Mouse (Mus musculus) gastrocnemius, adult 18-20 months (tissue): Measurements from ENCODE around the gene Tcp11. TPM values are rescaled to one million over a fixed set of nuclear protein-coding genes. Genes with fewer than 3 reads are reported as not detected.
A peak's percentile ranks its signal among the peaks of the same experiment; 100 is the strongest.

Source experiments
- DNase-seq: peaks from one replicate; pipeline ENCODE4 v3.0.0; 2021; ENCODE audit warnings: low spot score
- total RNA-seq, 2 experiments: library from RNA; stranded (reverse); gene quantifications; 2 replicates each; pipeline ENCODE4 v1.2.3; 2021

The Tcp11 gene
- total RNA-seq, 2 experiments from 2014 or later: not detected

DNA sequence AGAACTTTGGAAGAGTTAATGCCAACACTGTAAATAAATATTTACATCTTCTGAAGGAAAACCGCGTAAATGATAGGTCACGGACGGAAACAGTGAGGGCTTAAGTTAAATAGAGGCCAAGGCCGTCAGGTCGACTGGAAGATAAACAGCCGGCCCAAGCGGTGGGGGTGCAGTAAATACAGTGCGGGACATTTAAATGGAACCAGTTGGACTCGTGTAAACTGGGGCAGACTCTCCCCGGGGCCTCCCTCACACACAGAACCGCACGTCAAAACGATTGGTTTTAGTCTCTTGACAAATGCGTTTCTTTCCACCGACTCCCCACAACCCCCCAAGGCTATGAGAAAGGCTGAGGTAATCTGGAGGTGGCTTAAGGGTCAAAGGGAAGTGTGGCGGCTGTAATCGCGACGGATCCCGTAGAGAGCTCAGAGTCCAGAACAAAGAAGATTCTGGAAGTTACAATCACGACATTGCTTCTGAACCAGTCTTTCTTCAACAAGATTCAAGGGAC is 4.0 kb upstream of the Tcp11 start:
- no peak for DNase-seq

DNA sequence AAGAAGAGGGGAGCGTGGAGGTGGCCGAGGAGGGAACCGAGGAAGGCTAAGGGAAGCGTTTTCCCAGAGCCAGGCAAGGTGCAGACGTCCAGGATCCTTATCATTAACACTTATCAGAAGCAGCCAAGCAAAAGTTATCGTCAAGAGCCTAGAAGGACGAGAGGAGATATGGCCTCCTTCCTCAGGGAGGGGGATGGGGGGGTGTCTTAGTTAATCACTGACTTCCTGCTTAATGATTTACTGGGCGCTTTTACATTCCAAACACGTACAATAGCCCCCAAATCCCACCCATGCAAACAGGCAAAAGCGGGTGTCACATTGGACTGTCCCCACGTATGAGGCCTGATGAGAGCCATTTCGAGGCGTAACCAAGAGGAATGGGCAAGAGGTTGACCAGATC is 2.4 kb upstream of the Tcp11 start:
- no peak for DNase-seq

DNA sequence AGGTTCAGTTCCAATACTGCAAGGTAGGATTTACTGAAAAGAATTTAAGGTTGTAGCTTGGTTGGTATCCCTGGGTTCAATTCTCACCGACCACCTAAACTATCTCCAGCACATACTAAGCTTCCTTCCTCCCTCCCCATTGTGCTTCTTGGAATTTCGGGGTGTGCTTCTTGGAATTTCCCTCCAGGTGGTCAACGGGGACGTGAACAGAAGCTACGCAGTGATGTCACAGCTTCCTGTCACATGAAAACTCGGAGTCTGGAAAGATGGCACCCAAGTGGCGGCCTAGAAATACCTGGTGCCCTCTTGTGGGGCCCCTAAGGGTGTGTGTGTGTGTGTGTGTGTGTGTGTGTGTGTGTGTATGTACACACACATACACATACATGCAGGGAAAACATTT is 1.4 kb upstream of the Tcp11 start:
- no peak for DNase-seq

DNA sequence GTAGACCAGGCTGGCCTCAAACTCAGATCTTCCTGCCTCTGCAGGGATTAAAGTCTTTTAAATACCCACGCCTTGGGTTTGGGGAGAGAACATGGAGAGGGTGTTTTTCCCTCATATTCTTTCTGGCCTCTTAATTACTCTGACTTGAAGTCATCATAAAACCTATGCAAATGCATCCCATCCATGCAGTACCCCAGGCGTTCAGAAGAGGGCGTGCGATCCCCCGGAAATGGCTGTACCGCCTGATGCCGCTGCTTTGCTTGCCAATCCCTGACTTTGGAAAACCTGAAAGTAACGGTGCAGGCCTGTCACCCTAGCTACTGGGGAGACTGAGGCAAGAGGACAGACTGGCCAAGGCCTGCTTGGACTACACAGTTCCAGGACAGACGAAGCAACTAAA is 946 bp upstream of the Tcp11 start:
- peak; percentile 20 for DNase-seq

DNA sequence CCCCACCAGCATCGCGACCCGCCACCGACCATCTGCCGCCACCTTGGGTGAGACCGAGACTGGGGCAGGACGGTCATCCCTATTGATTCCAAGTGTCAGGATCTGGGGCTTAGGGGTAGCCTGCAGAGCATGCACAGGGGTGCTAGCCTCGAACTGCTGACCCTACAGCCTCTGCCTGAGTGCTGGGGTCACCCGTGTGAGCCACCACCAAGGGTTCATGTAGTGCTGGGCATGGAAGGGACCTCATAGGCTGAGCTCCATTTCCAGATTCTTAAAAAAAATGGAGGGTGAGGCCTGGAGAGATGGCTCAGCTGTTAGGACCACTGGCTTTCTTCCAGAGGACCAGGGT is 352 bp upstream of the Tcp11 start:
- no peak for DNase-seq

DNA sequence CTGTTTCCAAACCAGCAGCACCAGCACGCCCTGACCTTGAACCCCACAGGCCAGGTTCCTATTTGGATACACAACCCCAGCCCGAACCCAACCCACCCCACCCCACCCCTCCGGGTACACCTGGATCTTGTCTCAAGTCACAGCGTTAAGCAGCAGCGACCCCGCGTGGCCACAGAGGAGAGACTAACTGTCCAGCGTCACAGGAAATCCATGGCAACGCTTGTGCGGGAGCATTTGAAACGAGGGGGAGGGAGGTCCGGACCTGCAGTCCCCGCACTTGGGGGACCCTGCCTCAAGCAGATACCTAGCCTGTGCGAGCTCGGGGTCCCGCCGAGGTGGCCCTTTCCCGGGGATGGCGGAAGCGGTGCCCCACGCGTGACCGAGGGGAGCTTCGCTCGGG is 821 bp downstream of the Tcp11 start:
- peak; percentile 77 for DNase-seq

DNA sequence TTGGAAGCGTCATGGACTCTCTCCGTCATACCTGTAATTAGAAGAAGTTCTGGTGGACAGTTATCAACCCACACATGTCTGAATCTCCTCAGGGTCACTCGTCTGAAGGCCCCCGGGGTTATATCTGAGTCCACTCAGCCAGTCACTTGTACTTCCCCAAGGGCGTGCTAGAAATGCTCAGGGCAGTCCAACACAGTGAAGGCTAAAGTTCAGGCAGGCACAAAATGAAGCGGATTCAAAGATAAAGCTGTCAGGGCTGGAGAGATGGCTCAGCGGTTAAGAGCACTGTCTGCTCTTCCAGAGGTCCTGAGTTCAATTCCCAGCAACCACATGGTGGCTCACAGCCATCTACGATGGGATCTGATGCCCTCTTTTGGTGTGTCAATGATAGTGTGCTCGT is 2.4 kb downstream of the Tcp11 start:
- DNase-seq: no peak

DNA sequence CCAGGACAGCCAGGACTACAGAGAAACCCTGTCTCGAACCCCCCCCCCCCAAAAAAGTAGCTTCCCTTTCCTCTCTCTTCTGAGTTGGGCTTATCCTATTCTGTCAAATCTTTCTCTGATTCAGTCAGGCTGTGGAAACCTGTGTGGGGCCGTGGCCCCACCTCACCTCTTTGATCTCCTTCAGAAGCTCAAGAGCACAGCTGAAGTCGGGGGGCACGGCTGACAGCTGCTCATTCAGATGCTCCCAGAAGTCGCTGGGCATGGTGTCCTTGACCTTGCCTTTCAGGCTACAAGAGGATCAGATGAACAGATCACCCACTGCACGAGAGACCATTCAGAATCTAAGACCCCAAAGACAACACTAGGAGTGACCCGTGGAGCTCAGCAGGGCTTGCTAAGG is 6.0 kb downstream of the Tcp11 start:
- no peak for DNase-seq

DNA sequence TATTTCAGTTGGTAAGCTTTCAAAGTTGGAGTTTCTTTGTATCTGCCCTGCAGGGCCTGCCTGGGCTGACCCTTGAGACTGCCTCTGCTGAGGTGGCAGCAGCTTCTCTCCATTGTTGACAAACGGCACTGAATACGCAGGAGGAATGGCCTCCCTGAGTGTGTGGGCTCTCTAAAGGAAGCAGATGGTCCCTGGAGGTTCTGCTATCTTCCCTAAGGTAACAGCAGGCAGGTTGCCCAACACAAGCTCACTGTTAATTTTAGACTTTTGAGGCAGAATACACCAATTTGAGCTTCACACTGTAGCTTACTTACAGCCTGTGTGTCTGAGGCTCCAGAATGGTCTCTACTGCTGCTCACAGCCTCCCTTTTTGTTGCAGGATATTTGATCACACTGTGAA is 7.7 kb downstream of the Tcp11 start:
- DNase-seq: no peak

DNA sequence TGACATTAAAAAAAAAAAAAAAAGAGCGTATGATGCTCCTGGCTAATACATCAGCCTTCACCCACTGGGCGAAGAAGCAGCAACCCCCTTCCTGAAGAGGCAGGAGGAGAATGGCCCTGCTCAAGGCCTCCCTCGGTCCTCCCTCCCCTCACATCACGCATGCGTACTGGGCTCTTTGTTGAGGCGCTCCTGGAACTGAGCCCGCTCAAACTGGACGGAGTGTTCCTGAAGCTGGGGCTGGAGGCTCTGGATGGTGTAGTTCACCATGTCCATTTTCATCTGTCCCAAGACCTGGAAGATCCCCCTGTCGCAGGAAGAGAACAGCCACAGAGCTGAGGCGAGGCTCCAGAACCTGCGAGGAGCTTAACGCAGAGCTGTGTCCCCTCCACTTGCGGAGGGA is 10.2 kb downstream of the Tcp11 start:
- DNase-seq: no peak

DNA sequence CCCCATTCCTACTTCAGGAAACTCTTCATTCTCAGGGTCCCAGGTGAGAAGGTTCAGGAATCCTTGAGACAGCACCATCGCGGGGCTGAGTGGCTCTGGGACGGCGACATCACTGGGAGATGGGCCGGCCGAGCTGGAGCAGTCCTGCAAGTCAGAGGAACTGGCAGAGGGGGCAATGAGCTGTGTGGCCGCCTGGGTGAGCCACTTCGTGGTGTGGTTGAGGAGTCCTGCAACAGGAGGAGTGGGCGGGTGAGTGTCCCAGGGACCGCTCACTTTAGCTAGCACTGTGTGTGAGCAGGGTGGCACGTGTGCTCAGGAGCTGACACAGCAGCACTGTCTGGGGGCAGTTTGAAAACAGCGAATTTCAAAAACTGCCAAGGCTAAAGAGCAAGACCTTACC is 11.0 kb downstream of the Tcp11 start:
- no peak for DNase-seq

DNA sequence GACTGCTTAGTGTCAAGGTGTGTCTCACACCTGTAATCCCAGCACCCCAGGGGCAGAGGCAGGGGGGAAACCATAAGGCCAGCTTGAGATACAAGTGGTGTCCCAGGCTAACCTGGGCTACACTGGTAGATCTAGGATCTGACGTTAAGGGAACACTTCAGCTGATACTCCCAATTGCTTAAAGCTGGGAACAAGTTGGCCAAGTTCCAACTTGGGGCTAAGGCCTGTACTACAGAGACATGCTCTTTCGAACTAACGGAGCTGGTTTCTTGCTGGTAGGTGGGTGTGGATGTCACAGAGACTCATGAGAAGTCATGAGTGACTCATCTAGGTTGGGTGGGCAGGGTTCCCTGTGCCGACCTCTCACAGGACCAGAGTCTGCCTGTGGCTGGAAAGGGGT is 13.1 kb downstream of the Tcp11 start:
- no peak for DNase-seq

DNA sequence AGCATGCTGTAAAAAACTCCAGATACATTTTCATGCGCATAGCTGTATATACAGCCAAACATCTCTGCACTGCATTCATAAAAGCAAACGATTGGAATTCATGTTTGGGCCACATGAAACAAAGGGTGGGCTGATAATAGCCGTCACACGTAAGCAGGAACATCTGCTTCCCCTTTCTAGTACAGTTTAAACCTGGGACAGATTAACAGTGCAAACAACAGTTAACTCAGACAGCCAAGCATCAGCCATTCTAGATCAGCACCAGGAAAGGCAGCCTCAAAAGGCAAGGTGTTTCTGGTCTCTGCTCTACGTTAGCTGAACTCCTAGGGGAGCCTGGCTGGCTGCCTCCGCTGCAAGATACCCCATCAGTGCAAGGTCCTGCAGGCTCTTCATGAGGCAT is 17.3 kb downstream of the Tcp11 start:
- no peak for DNase-seq

DNA sequence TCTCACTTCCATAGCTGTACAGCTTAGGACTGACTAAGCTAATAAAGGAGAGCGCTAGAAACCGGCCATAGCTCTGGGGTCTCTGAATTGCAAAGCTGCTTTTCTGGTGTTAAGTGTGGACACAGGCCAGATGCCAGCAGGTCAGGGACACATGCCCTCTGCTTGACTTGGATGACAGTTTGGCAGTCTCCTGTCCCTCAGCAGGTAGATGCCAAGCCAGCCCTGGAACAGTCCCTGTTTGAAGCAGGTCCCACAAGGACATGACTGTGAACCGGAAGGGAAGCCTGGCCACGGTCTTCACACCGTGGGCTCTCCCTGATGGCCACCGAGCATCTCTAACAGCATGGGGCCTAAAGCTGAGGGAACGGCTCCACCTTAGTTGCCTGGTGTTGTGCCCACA is 17.7 kb downstream of the Tcp11 start:
- no peak for DNase-seq

DNA sequence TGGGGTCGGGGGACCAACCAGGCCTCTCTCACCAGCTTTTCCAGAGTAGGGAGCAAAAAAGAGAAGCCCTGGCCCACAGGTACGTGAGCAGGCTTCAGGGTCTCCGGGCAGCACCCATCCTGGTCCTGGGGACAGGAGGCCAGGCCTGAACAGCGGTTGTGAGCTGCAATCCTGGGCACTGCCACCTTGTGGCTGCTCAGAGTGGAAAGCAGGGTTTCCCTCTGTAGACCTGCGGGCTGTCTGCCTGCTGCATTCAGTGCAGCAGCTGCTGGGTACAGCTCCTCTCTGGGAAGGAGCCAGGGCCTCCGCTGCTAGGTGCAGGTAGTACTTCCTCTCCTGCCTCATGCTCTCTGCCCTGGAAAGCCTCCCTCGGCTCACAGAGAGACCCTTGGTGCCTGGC is 19.0 kb downstream of the Tcp11 start:
- DNase-seq: no peak

DNA sequence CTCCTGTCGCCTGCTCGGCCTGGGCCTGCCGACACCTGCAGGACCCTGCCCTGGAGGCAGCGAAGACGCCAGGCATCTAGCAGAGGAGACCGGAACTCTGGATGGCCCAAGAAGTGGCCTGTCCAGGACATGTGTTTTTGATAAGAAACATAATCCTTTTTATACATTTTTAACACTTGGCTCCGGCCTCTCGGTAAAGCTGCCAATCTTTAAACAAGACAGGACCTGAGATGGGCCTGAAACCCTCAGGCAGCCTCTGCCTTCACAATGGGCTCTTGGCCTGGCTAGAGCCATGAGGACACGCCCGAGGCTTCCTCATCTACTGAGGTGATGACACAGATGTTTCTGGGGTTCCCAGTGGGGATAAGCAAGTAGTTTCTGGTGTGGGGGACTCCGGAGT is 19.8 kb downstream of the Tcp11 start:
- no peak for DNase-seq

DNA sequence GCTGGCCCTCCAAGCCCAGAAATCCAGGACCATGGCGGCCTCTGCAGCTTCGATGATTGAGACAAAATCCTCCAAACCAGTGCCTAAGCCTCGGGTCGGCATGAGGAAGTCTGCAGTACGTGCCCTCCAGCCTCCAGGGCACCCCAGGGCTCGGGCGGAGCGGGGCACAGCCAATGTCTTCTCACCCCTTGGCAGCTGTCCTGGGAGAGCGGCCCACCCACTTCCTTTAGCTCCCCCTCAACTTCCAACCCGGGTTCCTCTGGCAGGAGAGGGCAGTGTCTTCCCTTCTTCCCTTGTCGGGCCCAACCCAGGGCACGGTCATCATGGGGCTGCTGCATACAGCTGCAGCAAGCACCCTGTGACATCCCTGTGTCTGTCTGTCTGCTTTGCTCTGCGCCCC is 22.1 kb downstream of the Tcp11 start:
- DNase-seq: no peak

DNA sequence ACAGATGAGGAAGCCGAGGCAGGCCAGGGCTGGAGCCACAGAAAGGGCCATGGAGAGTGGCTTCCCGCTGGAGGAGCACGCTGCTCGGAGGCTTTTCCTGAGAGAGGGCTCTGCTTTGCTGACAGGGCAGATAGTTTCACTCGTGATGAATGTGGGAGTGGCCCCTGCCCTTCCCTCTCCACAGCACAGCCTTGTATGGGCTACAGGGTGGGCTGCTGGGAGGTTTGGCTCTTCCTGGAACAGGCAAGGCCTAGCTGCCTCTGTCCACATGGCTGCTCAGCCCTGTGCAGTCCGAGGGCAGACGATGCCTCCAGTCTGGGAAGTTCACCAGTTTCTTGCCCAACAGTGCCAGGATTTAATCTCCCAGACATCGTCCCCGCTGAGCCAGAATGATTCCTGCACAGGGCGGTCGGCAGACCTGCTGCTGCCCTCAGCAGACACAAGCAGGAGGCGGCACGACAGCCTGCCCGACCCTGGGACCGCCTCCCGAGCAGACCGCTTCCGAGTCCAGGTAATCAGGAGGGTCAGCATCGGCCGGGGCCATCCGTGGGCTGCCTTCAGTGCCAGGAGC is 28.1 kb downstream of the Tcp11 start:
- no peak for DNase-seq

DNA sequence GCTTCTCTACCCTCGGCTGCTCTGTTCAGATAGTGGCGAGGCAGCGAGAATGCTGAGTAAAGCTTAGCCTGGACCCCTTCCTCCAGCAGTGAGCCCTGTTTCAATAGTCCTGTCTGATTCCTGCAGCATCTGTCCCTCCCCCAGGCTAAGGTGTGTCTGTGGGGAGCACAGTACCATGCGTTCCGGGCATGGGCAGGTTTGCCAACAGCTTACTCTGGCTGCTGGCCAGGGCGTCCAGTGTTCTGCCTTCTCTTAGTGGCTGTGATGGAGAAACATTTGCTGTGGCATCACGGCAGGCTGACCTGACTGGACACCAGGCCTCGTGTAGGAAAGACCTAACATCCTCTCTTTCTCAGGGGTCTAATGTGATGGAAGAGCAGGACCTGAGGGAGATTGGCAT is 30.2 kb downstream of the Tcp11 start:
- DNase-seq: no peak

DNA sequence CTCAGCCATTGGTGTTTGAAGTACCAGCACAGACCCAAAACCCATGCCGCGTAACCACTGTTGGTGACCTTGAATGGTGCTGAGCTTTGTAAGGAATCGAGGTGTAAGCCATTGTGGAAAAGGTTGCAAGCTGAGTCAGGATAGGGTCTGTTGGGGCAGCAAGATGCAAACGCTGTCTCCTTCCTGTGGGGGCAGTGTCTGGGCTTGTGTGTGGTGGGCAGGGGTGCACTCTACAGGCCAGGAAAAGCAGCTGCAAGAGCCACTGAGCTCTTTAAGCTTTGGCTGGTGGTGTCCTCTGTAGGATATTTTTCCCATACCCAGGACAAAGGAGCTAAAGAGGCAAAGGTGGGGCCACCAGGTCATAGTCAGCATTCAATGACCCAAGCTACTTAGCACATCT is 32.0 kb downstream of the Tcp11 start:
- DNase-seq: no peak

DNA sequence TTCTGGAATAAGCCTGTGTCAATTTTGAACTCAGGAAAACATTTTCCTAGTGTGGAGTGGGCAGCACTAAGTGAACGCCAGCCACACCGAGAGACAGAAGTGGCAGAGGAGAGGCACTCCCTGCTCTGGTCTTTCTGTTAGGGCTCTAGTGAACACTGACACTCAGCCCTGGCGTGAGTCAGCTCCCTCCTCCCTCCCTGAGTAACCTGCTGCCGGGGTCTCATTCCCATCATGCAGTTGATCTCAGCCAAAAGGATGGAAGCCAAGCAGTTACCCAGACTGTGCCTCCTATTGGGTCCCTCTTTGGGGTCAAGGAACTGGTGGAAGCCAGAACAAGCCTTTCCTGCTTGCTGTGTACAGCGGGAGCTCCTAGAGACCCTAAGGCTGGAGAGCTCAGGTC is 32.9 kb downstream of the Tcp11 start:
- no peak for DNase-seq

DNA sequence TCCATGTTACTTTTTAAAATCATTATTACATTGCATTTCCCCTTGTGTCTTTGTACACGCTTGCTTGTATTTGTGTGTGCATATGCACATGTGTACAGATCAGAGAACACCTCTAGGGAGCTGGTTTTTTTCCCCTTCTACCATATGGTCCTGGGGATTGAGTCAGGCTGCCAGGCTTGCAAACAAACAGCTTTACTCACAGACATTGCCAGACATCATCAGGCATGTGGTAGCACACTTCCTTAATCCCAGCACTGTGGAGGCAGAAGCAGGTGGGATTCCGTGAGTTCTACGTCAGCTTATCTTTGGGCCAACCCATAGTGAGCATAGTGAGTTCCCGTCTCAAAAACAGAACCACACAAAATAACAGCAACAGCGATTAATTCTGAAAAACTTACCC is 33.4 kb downstream of the Tcp11 start:
- DNase-seq: no peak

DNA sequence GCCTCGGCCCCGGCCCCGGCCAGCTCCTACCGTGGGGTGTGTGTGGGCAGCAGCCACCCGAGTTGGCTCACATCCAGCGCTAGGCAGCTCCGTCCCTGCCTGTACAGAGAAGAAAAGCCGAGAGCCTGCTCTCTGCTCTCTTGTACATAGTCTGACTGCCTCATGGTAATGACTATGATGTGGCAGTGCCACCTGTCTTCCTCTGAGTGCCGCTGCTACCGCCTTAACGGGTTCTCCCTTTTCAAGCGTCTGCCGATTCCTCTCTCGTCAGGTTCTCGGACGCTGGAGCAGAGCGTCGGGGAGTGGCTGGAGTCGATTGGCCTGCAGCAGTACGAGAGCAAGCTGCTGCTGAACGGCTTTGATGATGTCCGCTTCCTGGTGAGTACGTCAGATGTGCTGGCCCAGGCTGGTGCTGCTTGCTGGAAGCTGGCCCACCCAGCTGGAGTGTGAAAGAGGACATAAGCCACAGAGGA is 38.1 kb downstream of the Tcp11 start:
- DNase-seq: no peak

DNA sequence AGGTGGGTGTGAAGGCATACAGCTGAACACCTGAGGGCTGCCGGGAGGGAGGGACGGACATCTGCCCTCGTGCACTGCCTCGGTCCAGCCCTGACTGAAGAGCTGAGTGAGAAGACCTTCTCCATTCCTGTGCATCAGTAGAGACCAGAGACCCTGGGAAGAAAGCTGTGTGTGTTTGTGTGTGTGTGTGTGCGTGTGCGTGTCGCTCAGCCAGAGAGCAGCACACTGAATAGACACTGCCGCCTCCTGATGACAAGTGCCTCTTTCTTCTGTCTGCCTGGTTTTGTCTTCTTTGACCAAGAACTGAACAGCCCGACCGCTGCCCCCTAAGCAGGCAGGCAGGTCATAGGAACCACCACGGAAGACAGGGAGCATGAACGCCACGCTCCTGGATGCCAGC is 39.1 kb downstream of the Tcp11 start:
- no peak for DNase-seq
